ENCODE assay signal across 15 mouse cellular contexts in genomic region chr13:69758979-69759378, GRCm38 (mm10). TPM values are rescaled to one million over a fixed set of nuclear protein-coding genes. Genes with fewer than 3 reads are reported as not detected.
DNase-seq lines count a peak whose midpoint lies in the region; ATAC-seq lines count a peak whose summit lies in the region.
"Had no signal": no experiment of that assay in that cellular context is flagged by ENCODE, and none has a peak within 500 bp of the region (broad histone marks: within the 10 kb centered on the region; RNA-seq: fewer than 3 reads in every experiment).

No protein-coding gene starts in this region.

- no peak overlapping the region for H3K9ac ChIP-seq in hindbrain, embryonic 16.5 days (ENCODE audit: low read depth, low read length)
- H3K9ac ChIP-seq in hindbrain, embryonic 11.5 days (ENCODE audit: low read depth, low read length) = no peak overlapping the region
- H3K9ac ChIP-seq in lung, embryonic 16.5 days (ENCODE audit: low read length) = no peak overlapping the region
- no peak overlapping the region for H3K9ac ChIP-seq in forebrain, embryonic 16.5 days (replicated peaks; ENCODE audit: low read depth, low read length)
- H3K9ac ChIP-seq in midbrain, embryonic 11.5 days (ENCODE audit: low read length) = no peak overlapping the region
- no peak overlapping the region for H3K9ac ChIP-seq in liver, embryonic 12.5 days
- H3K9ac ChIP-seq: midbrain, embryonic 13.5 days; neural tube, embryonic 13.5 days had no signal

- H3K9me3 ChIP-seq in hindbrain, embryonic 16.5 days (ENCODE audit: control insufficient read depth, low read length) = no peaks in the 10 kb centered on the region
- H3K9me3 ChIP-seq in hindbrain, embryonic 11.5 days (ENCODE audit: control insufficient read depth, low read length) = no peaks in the 10 kb centered on the region
- no peaks in the 10 kb centered on the region for H3K9me3 ChIP-seq in lung, embryonic 16.5 days (ENCODE audit: control insufficient read depth, low read length)
- no peaks in the 10 kb centered on the region for H3K9me3 ChIP-seq in forebrain, embryonic 16.5 days (ENCODE audit: control insufficient read depth, low read length)
- H3K9me3 ChIP-seq in midbrain, embryonic 11.5 days (ENCODE audit: control insufficient read depth, low read length) = no peaks in the 10 kb centered on the region
- no peaks in the 10 kb centered on the region for H3K9me3 ChIP-seq in liver, embryonic 12.5 days (replicated peaks)
- H3K9me3 ChIP-seq: heart, embryonic 10.5 days; hindbrain, embryonic 10.5 days; midbrain, embryonic 13.5 days; neural tube, embryonic 13.5 days had no signal

- H3K4me3 ChIP-seq in hindbrain, embryonic 16.5 days (ENCODE audit: low read length) = no peak overlapping the region
- H3K4me3 ChIP-seq in hindbrain, embryonic 11.5 days (ENCODE audit: low read depth, low read length) = no peak overlapping the region
- no peak overlapping the region for H3K4me3 ChIP-seq in lung, embryonic 16.5 days (ENCODE audit: low read length)
- H3K4me3 ChIP-seq in forebrain, embryonic 16.5 days (replicated peaks; ENCODE audit: low read length) = no peak overlapping the region
- H3K4me3 ChIP-seq in midbrain, embryonic 11.5 days (ENCODE audit: low read depth, low read length) = no peak overlapping the region
- no peak overlapping the region for H3K4me3 ChIP-seq in liver, embryonic 12.5 days
- H3K4me3 ChIP-seq: heart, embryonic 10.5 days; hindbrain, embryonic 10.5 days; midbrain, embryonic 13.5 days; neural tube, embryonic 13.5 days had no signal

- peak; percentile 37; the same call in 1 of the 2 replicates for ATAC-seq in hindbrain, embryonic 16.5 days
- ATAC-seq in hindbrain, embryonic 11.5 days (ENCODE audit: low FRiP score) = no peak
- peak; percentile 68 for ATAC-seq in lung, embryonic 16.5 days (ENCODE audit: low read depth)
- ATAC-seq in forebrain, embryonic 16.5 days = peak; percentile 89
- ATAC-seq in midbrain, embryonic 11.5 days (ENCODE audit: low FRiP score) = no peak
- ATAC-seq in liver, embryonic 12.5 days = no peak
- ATAC-seq: lung, postnatal 0 days; midbrain, embryonic 13.5 days had no signal

- no peaks in the 10 kb centered on the region for H3K27me3 ChIP-seq in hindbrain, embryonic 16.5 days (replicated peaks; ENCODE audit: control insufficient read depth, insufficient read depth, low read length)
- H3K27me3 ChIP-seq in hindbrain, embryonic 11.5 days (ENCODE audit: control insufficient read depth, insufficient read depth, low read length) = no peaks in the 10 kb centered on the region
- no peaks in the 10 kb centered on the region for H3K27me3 ChIP-seq in lung, embryonic 16.5 days (ENCODE audit: control insufficient read depth, insufficient read depth, low read depth, low read length)
- H3K27me3 ChIP-seq in forebrain, embryonic 16.5 days (replicated peaks; ENCODE audit: control insufficient read depth, insufficient read depth, low read length) = no peaks in the 10 kb centered on the region
- H3K27me3 ChIP-seq in midbrain, embryonic 11.5 days (ENCODE audit: control insufficient read depth, insufficient read depth, low read length) = no peaks in the 10 kb centered on the region
- no peaks in the 10 kb centered on the region for H3K27me3 ChIP-seq in liver, embryonic 12.5 days (replicated peaks)
- H3K27me3 ChIP-seq: midbrain, embryonic 13.5 days; neural tube, embryonic 13.5 days had no signal

- no peaks in the 10 kb centered on the region for H3K4me1 ChIP-seq in hindbrain, embryonic 16.5 days (ENCODE audit: control insufficient read depth, insufficient read depth, low read depth, low read length)
- H3K4me1 ChIP-seq in hindbrain, embryonic 11.5 days (replicated peaks; ENCODE audit: control insufficient read depth, insufficient read depth, low read length) = no peaks in the 10 kb centered on the region
- H3K4me1 ChIP-seq in lung, embryonic 16.5 days (replicated peaks; ENCODE audit: control insufficient read depth, insufficient read depth, low read length) = no peaks in the 10 kb centered on the region
- peaks cover 22% of the 10 kb centered on the region for H3K4me1 ChIP-seq in forebrain, embryonic 16.5 days (replicated peaks; ENCODE audit: control insufficient read depth, insufficient read depth, low read length)
- no peaks in the 10 kb centered on the region for H3K4me1 ChIP-seq in midbrain, embryonic 11.5 days (ENCODE audit: control insufficient read depth, insufficient read depth, low read length)
- no peaks in the 10 kb centered on the region for H3K4me1 ChIP-seq in liver, embryonic 12.5 days
- H3K4me1 ChIP-seq: heart, embryonic 10.5 days; midbrain, embryonic 13.5 days; neural tube, embryonic 13.5 days had no signal

- H3K4me2 ChIP-seq in hindbrain, embryonic 16.5 days (ENCODE audit: low read length) = no peak overlapping the region
- H3K4me2 ChIP-seq in hindbrain, embryonic 11.5 days (replicated peaks; ENCODE audit: low read depth, low read length) = no peak overlapping the region
- no peak overlapping the region for H3K4me2 ChIP-seq in lung, embryonic 16.5 days (ENCODE audit: low read depth, low read length)
- H3K4me2 ChIP-seq in forebrain, embryonic 16.5 days (ENCODE audit: low read length) = no peak overlapping the region
- H3K4me2 ChIP-seq in midbrain, embryonic 11.5 days = no peak overlapping the region
- no peak overlapping the region for H3K4me2 ChIP-seq in liver, embryonic 12.5 days
- H3K4me2 ChIP-seq: midbrain, embryonic 13.5 days; neural tube, embryonic 13.5 days had no signal

- H3K36me3 ChIP-seq in hindbrain, embryonic 16.5 days (ENCODE audit: control insufficient read depth, insufficient read depth, low read length) = no peaks in the 10 kb centered on the region
- H3K36me3 ChIP-seq in hindbrain, embryonic 11.5 days (ENCODE audit: control insufficient read depth, insufficient read depth, low read length) = no peaks in the 10 kb centered on the region
- no peaks in the 10 kb centered on the region for H3K36me3 ChIP-seq in lung, embryonic 16.5 days (ENCODE audit: control insufficient read depth, insufficient read depth, low read length)
- H3K36me3 ChIP-seq in forebrain, embryonic 16.5 days (ENCODE audit: control insufficient read depth, insufficient read depth) = no peaks in the 10 kb centered on the region
- H3K36me3 ChIP-seq in midbrain, embryonic 11.5 days (ENCODE audit: control insufficient read depth, insufficient read depth, low read length) = no peaks in the 10 kb centered on the region
- H3K36me3 ChIP-seq in liver, embryonic 12.5 days = no peaks in the 10 kb centered on the region
- H3K36me3 ChIP-seq: heart, embryonic 10.5 days; hindbrain, embryonic 10.5 days; midbrain, embryonic 13.5 days; neural tube, embryonic 13.5 days had no signal

- no peak for DNase-seq in hindbrain, embryonic 11.5 days (ENCODE audit: low spot score)
- no peak for DNase-seq in lung, postnatal 4 days
- no peak for DNase-seq in midbrain, embryonic 11.5 days (ENCODE audit: low spot score, missing footprints)
- DNase-seq: cerebellum, adult 8-10 months; kidney, adult 2 months; kidney, postnatal 25 days had no signal

- 65% methylated on average over 6 of the region's 6 CpGs for WGBS in hindbrain, embryonic 16.5 days
- 82% methylated on average over 6 of the region's 6 CpGs for WGBS in hindbrain, embryonic 11.5 days
- 39% methylated on average over 6 of the region's 6 CpGs for whole genome bisulfite sequencing in lung, embryonic 16.5 days
- 49% methylated on average over 6 of the region's 6 CpGs for WGBS in forebrain, embryonic 16.5 days
- 83% methylated on average over 6 of the region's 6 CpGs for WGBS in midbrain, embryonic 11.5 days
- 57% methylated on average over 6 of the region's 6 CpGs for WGBS in liver, embryonic 12.5 days (ENCODE audit: insufficient replicate concordance)

- no peak overlapping the region for H3K27ac ChIP-seq in hindbrain, embryonic 16.5 days (ENCODE audit: low read depth, low read length)
- no peak overlapping the region for H3K27ac ChIP-seq in hindbrain, embryonic 11.5 days (ENCODE audit: low read depth, low read length)
- no peak overlapping the region for H3K27ac ChIP-seq in lung, embryonic 16.5 days (ENCODE audit: low read length)
- H3K27ac ChIP-seq in forebrain, embryonic 16.5 days (ENCODE audit: low read length) = peak overlapping the region; percentile 69
- no peak overlapping the region for H3K27ac ChIP-seq in midbrain, embryonic 11.5 days (ENCODE audit: low read depth, low read length)
- no peak overlapping the region for H3K27ac ChIP-seq in liver, embryonic 12.5 days
- H3K27ac ChIP-seq: heart, embryonic 10.5 days; hindbrain, embryonic 10.5 days; midbrain, embryonic 13.5 days; neural tube, embryonic 13.5 days had no signal

RNA-seq across cellular contexts. Expression of gene Ube2ql1, which starts 19.3 kb away (rescaled TPM):
- 27.6 and 29.1 TPM in 2 replicates for polyA plus RNA-seq in hindbrain, embryonic 16.5 days (2015; fragmentation: Nextera tagmentation; extraction: Ambion mirVana)
- 14.2 and 16.1 TPM in 2 replicates for polyA plus RNA-seq in hindbrain, embryonic 11.5 days (2014; fragmentation: Nextera tagmentation; extraction: Ambion mirVana)
- polyA plus RNA-seq in lung, embryonic 16.5 days (2015; fragmentation: Nextera tagmentation; extraction: Ambion mirVana) = 0.09 and 0.28 TPM in 2 replicates
- polyA plus RNA-seq in forebrain, embryonic 16.5 days (2015; fragmentation: Nextera tagmentation; extraction: Ambion mirVana) = 26.4 and 32.4 TPM in 2 replicates
- polyA plus RNA-seq in midbrain, embryonic 11.5 days (2014; fragmentation: Nextera tagmentation; extraction: Ambion mirVana) = 7.2 TPM in 2 replicates
- 0.18 and 0.21 TPM in 2 replicates for polyA plus RNA-seq in liver, embryonic 12.5 days (2016; fragmentation: Nextera tagmentation; extraction: Ambion mirVana)

RNA-seq across cellular contexts. Expression of gene Med10, which starts 43.2 kb away (rescaled TPM):
- polyA plus RNA-seq in hindbrain, embryonic 16.5 days (2015; fragmentation: Nextera tagmentation; extraction: Ambion mirVana) = 135 and 141 TPM in 2 replicates
- 227 and 230 TPM in 2 replicates for polyA plus RNA-seq in hindbrain, embryonic 11.5 days (2014; fragmentation: Nextera tagmentation; extraction: Ambion mirVana)
- polyA plus RNA-seq in lung, embryonic 16.5 days (2015; fragmentation: Nextera tagmentation; extraction: Ambion mirVana) = 127 and 128 TPM in 2 replicates
- polyA plus RNA-seq in forebrain, embryonic 16.5 days (2015; fragmentation: Nextera tagmentation; extraction: Ambion mirVana) = 168 and 178 TPM in 2 replicates
- polyA plus RNA-seq in midbrain, embryonic 11.5 days (2014; fragmentation: Nextera tagmentation; extraction: Ambion mirVana) = 217 and 228 TPM in 2 replicates
- polyA plus RNA-seq in liver, embryonic 12.5 days (2016; fragmentation: Nextera tagmentation; extraction: Ambion mirVana) = 70.5 and 72.1 TPM in 2 replicates

Comparison
In these comparisons a context has a peak if more than half of its experiments do, and no peak if none do; other contexts are left out.
1. ATAC-seq: peak in hindbrain, embryonic 16.5 days (single experiment), lung, embryonic 16.5 days (single experiment) and forebrain, embryonic 16.5 days (single experiment); none in hindbrain, embryonic 11.5 days (single experiment), midbrain, embryonic 11.5 days (single experiment) and liver, embryonic 12.5 days (single experiment).